Mouse (Mus musculus) forebrain, embryonic 16.5 days (tissue): ENCODE results near the gene Mettl1. TPM values are rescaled to one million over a fixed set of nuclear protein-coding genes. Genes with fewer than 3 reads are reported as not detected.

Experiments
- ATAC-seq: fragments of 200-750 bp; cut with Nextera tagmentation; 2 replicates; pipeline ENCODE4 v1.8.0; 2017; ENCODE audit warnings: mild to moderate bottlenecking, moderate library complexity
- H3K27ac ChIP-seq: fragments of 300-500 bp; sonication (generic); 2 replicates; pipeline ENCODE4 v1.5.1; 2014; ENCODE audit warnings: low read length, control low read depth
- H3K27me3 ChIP-seq: fragments of 300-500 bp; sonication (generic); replicated peaks from 2 replicates; pipeline ENCODE4 v1.6.1; 2014; ENCODE audit warnings: low read length; ENCODE audit not compliant: control insufficient read depth, insufficient read depth
- H3K36me3 ChIP-seq: fragments of 300-500 bp; sonication (generic); 2 replicates; pipeline ENCODE4 v1.6.1; 2014; ENCODE audit not compliant: control insufficient read depth, insufficient read depth
- H3K4me1 ChIP-seq: fragments of 300-500 bp; sonication (generic); replicated peaks from 2 replicates; pipeline ENCODE4 v1.6.1; 2014; ENCODE audit warnings: low read length; ENCODE audit not compliant: control insufficient read depth, insufficient read depth
- H3K4me2 ChIP-seq: fragments of 300-500 bp; sonication (generic); 2 replicates; pipeline ENCODE4 v1.6.1; 2014; ENCODE audit warnings: mild to moderate bottlenecking, low read length, control low read depth
- H3K4me3 ChIP-seq: fragments of 300-500 bp; sonication (generic); replicated peaks from 2 replicates; pipeline ENCODE4 v1.5.1; 2014; ENCODE audit warnings: mild to moderate bottlenecking, low read length, control low read depth
- H3K9ac ChIP-seq: fragments of 300-500 bp; sonication (generic); replicated peaks from 2 replicates; pipeline ENCODE4 v1.6.1; 2014; ENCODE audit warnings: low read depth, low read length, control low read depth
- H3K9me3 ChIP-seq: fragments of 300-500 bp; sonication (generic); 2 replicates; pipeline ENCODE4 v1.6.1; 2016; ENCODE audit warnings: low read length; ENCODE audit not compliant: control insufficient read depth
- WGBS: fragments of 180-500 bp; shearing (Covaris S2); extraction: QIAGEN DNeasy Blood & Tissue Kit; methylation state at CpG from one replicate; pipeline ENCODE4 v1.1.7; 2014; 5-methylcytosine and 5-hydroxymethylcytosine counted together
- microRNA counts: library from miRNA; unstranded; fragments of <30 nt; microRNA quantifications from one replicate; lab custom pipeline; 2016
- microRNA-seq: library from miRNA; unstranded; fragments of <30 nt; microRNA quantifications from one replicate; pipeline ENCODE4, GENCODE M21; 2017
- polyA plus RNA-seq: library from polyadenylated mRNA; unstranded; fragments of >200 nt; fragmentation: Nextera tagmentation; extraction: Ambion mirVana; gene quantifications from 2 replicates; pipeline ENCODE4 v1.2.1, GENCODE M21; 2015

The Mettl1 gene
- polyA plus RNA-seq, 1 experiment from 2014 or later = 23.0 TPM

DNA sequence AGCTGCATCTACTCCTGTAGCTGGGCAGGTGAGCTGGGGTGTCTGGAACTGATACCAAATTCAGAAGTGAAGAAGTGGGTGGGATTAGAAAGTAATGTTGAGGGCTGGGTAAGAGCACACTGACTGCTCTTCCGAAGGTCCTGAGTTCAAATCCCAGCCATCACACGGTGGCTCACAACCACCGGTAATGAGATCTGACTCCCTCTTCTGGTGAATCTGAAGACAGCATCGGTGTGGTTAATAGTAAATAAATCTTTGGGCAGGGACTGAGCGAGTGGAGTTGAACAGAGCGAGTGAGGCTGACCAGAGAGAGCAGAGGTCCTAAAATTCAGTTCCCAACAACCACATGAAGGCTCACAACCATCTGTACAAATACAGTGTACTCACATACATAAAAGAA, 44.4 kb downstream of the Mettl1 start:
- 73% methylated on average over 6 of the region's 6 CpGs for WGBS
- Histone ChIP-seq H3K27ac (no peak overlapping the region), H3K9ac (no peak overlapping the region), H3K4me2 (no peak overlapping the region), H3K27me3 (peaks cover 26% of the 10 kb centered on the region), H3K36me3 (peaks cover 4% of the 10 kb centered on the region; the same call in 1 of the 2 replicates), H3K4me1 (peaks cover 21% of the 10 kb centered on the region), H3K9me3 (no peaks in the 10 kb centered on the region), H3K4me3 (no peak overlapping the region)
- ATAC-seq = no peak

DNA sequence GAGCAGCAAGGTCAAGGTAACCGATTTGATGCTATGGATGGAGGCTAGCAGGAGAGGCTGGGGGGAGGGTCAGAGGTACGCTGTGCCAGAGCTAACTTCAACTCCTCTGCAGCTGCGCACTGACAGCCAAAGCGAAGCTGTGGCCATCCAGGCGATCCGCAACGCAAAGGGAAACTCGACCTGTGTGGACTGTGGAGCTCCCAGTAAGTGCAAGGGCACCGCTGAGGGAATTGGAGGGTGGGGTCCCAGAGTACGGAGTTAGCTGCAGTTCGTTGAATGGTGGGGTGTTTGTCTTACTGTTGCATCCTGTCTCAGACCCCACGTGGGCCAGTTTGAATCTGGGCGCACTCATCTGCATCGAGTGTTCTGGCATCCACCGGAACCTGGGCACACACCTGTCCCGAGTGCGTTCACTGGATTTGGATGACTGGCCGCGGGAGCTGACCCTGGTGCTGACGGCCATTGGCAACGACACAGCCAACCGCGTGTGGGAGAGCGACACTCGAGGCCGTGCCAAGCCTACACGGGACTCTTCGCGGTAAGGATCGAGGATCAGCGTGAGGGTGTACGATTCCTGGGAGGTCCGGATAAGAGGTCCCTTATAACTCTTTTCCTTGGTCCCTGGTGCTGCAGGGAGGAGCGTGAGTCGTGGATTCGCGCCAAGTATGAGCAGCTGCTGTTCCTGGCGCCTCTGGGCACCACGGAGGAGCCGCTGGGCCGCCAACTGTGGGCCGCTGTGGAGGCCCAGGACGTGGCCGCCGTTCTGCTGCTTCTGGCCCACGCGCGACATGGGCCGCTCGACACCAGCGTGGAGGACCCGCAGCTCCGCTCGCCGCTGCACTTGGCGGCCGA, 49.6 kb downstream of the Mettl1 start:
- WGBS = 7% methylated on average over 57 of the region's 57 CpGs
- Histone ChIP-seq H3K27me3 (peaks cover 36% of the 10 kb centered on the region), H3K36me3 (peaks cover 8% of the 10 kb centered on the region; the same call in 1 of the 2 replicates), H3K4me2 (peak overlapping the region; percentile 54), H3K9ac (peak overlapping the region; percentile 33), H3K4me3 (peak overlapping the region; percentile 28), H3K27ac (no peak overlapping the region), H3K4me1 (peaks cover 24% of the 10 kb centered on the region), H3K9me3 (no peaks in the 10 kb centered on the region)
- ATAC-seq = peak; percentile 43

DNA sequence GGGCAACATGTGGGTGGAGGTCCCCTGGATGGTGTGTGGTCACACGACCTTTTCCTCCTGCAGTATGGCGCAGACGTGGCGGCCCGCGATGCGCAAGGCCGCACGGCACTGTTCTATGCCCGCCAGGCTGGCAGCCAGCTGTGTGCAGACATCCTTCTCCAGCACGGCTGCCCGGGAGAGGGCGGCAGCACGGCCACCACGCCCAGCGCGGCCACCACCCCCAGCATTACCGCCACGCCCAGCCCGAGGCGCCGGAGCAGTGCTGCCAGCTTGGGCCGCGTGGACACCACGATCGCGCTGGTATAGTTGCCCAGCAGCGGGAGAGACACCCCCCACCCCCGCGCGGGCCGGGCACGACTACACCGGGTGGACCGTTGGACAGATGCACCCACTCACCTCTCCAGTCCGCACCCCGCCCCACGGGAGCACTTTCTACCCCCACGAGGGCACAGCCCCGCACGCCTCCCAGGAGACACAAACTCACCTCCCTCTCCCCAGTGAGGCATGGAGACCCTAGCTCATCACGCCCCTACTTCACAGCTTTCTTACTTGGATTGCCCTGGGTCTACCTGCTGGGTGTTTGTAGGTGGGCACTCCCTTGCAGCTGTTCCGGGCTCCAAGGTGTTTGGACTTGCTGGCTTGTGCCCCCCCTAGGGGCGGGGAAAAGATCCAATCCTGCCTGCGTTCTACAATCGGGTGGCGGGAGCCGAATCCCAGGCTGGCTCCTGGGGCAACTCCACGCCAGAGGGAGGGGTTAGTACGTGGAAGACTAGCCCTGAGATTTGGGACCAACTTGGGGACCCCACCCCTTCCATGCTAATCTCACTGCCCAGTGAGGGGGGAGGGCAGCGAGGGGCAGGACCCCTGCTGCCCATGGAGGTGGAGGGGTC, 50.5 kb downstream of the Mettl1 start:
- H3K9me3 ChIP-seq = no peaks in the 10 kb centered on the region
- WGBS = 6% methylated on average over 47 of the region's 51 CpGs
- H3K4me2 ChIP-seq = peak overlapping the region; percentile 54
- peak overlapping the region; percentile 28 for H3K4me3 ChIP-seq
- H3K27ac ChIP-seq = no peak overlapping the region
- H3K27me3 ChIP-seq = peaks cover 36% of the 10 kb centered on the region
- peak overlapping the region; percentile 33 for H3K9ac ChIP-seq
- H3K36me3 ChIP-seq = peaks cover 13% of the 10 kb centered on the region
- ATAC-seq = peak; percentile 49
- peaks cover 24% of the 10 kb centered on the region for H3K4me1 ChIP-seq

DNA sequence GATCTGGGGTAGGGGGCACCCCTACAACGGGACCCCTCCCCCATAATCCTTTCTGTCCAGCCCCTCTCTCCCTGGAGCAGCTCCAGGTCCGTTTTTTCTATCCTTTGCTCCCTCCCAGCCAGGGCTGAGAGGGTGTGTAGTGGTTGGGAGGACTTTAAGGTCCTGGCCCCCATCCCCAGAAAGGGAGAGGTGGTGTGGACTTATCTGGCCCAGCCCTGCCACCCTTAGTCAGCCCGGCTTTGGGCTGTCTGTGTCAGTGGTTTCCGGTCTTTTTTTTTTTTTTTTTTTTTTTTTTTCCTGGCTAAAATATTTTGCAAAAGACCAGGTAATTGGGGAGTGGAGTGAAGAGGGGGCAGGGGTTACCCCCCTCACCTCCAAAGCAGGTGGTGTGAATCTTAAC, 51.5 kb downstream of the Mettl1 start:
- Histone ChIP-seq H3K4me1 (peaks cover 24% of the 10 kb centered on the region), H3K36me3 (peaks cover 13% of the 10 kb centered on the region), H3K4me2 (no peak overlapping the region), H3K27ac (no peak overlapping the region), H3K4me3 (no peak overlapping the region), H3K9ac (no peak overlapping the region), H3K27me3 (peaks cover 36% of the 10 kb centered on the region), H3K9me3 (no peaks in the 10 kb centered on the region)
- WGBS = 56% methylated on average over 4 of the region's 4 CpGs
- ATAC-seq = no peak

DNA sequence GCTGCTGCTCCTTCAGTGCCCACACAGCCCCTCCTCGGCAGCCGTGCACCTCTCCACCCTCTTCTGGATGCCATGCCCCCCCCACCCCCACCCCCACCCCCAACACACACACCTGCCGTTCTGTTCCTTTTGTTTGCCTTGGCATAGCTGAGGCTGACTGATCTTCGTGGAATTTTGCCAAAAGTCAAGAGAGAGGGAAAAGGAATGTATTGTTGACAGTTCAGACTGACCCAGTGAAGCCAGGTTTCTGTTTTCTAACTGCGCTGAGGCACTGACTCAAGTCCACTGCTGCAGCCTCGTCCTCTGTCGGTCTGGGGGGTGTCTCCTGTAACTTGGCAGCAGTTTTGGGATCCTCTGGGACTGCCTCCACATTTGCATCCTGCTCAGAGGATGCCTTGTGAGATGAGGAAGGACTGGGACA, 53.2 kb downstream of the Mettl1 start:
- ATAC-seq = no peak
- H3K4me2 ChIP-seq = no peak overlapping the region
- peaks cover 24% of the 10 kb centered on the region for H3K4me1 ChIP-seq
- no peak overlapping the region for H3K27ac ChIP-seq
- H3K9ac ChIP-seq = no peak overlapping the region
- no peaks in the 10 kb centered on the region for H3K9me3 ChIP-seq
- WGBS = 24% methylated on average over 7 of the region's 7 CpGs
- peaks cover 12% of the 10 kb centered on the region for H3K36me3 ChIP-seq
- peaks cover 27% of the 10 kb centered on the region for H3K27me3 ChIP-seq
- H3K4me3 ChIP-seq = no peak overlapping the region

MicroRNAs encoded within 50 kb of the gene (microRNA counts, 519-probe panel; counts per million panel counts)
- microRNA mmu-miR-26a (lab: Ali Mortazavi, UCI) (2,419 counts per million, percentile 57 among the panel's probes with 10 or more counts), microRNA mmu-miR-546 (lab: Ali Mortazavi, UCI) (not detected)

Small RNA genes within 50 kb of the gene (microRNA-seq; reads per million reads assigned to microRNA genes)
- gene Mir26a-2 = 41.2 reads per million, percentile 41 among the genes with 10 or more reads in this experiment
- not detected for gene Mir546

Other genes with a start within 250 kb of the Mettl1 start
- gene Atp23, start 140.1 kb upstream of the Mettl1 start, polyA plus RNA-seq = 10.0 and 10.5 TPM in 2 replicates
- gene Ctdsp2, start 62.7 kb upstream of the Mettl1 start, polyA plus RNA-seq = 22.9 and 27.6 TPM in 2 replicates
- 0.15 and 0.40 TPM in 2 replicates for gene Avil, start 40.7 kb upstream of the Mettl1 start, polyA plus RNA-seq
- 60.8 and 66.0 TPM in 2 replicates for gene Tsfm, start 10.6 kb upstream of the Mettl1 start, polyA plus RNA-seq
- 0.11 and 0.18 TPM in 2 replicates for gene Eef1akmt3, start 99 bp downstream of the Mettl1 start, polyA plus RNA-seq
- 0.20 and 0.26 TPM in 2 replicates for gene Cyp27b1, start 6.8 kb downstream of the Mettl1 start, polyA plus RNA-seq
- gene March9, start 18.8 kb downstream of the Mettl1 start, polyA plus RNA-seq = 5.3 and 6.6 TPM in 2 replicates
- gene Cdk4, start 22.1 kb downstream of the Mettl1 start, polyA plus RNA-seq = 1,494 and 1,664 TPM in 2 replicates
- 119 and 120 TPM in 2 replicates for gene Tspan31, start 28.9 kb downstream of the Mettl1 start, polyA plus RNA-seq
- gene Agap2, start 33.9 kb downstream of the Mettl1 start, polyA plus RNA-seq = 2.2 and 4.7 TPM in 2 replicates
- gene Os9, start 79.7 kb downstream of the Mettl1 start, polyA plus RNA-seq = 125 and 126 TPM in 2 replicates
- 41.5 and 45.8 TPM in 2 replicates for gene B4galnt1, start 123.8 kb downstream of the Mettl1 start, polyA plus RNA-seq
- 1.0 and 1.6 TPM in 2 replicates for gene Slc26a10, start 139.2 kb downstream of the Mettl1 start, polyA plus RNA-seq
- 32.3 and 33.0 TPM in 2 replicates for gene Arhgef25, start 148.7 kb downstream of the Mettl1 start, polyA plus RNA-seq
- 179 and 224 TPM in 2 replicates for gene Dtx3, start 154.3 kb downstream of the Mettl1 start, polyA plus RNA-seq
- gene Pip4k2c, start 170.2 kb downstream of the Mettl1 start, polyA plus RNA-seq = 26.7 and 28.4 TPM in 2 replicates
- 98.9 and 106 TPM in 2 replicates for gene Kif5a, start 221.9 kb downstream of the Mettl1 start, polyA plus RNA-seq
- gene Dctn2, start 225.0 kb downstream of the Mettl1 start, polyA plus RNA-seq = 319 and 342 TPM in 2 replicates
- 10.2 and 15.3 TPM in 2 replicates for gene Mbd6, start 247.6 kb downstream of the Mettl1 start, polyA plus RNA-seq